Mouse (Mus musculus) limb, embryonic 14.5 days (tissue): ENCODE measurements around the gene Zfp410. TPM values are rescaled to one million over a fixed set of nuclear protein-coding genes. Genes with fewer than 3 reads are reported as not detected.

Experiments
- ATAC-seq: fragments of 200-750 bp; cut with Nextera tagmentation; 2 replicates; pipeline ENCODE4 v1.8.0; 2017; ENCODE audit warnings: low read depth, moderate number of reproducible peaks, moderate TSS enrichment; ENCODE audit not compliant: low FRiP score
- DNase-seq: peaks from one replicate; pipeline ENCODE4 v3.0.0-alpha.2; 2015; ENCODE audit warnings: low spot score
- H3K27ac ChIP-seq: fragments of 300-500 bp; sonication (generic); replicated peaks from 2 replicates; pipeline ENCODE4 v1.5.1; 2014; ENCODE audit warnings: low read depth, mild to moderate bottlenecking, low read length, moderate library complexity, mixed read lengths
- H3K27me3 ChIP-seq: fragments of 300-500 bp; sonication (generic); 2 replicates; pipeline ENCODE4 v1.6.1; 2014; ENCODE audit warnings: low read length, mixed read lengths; ENCODE audit not compliant: control insufficient read depth, insufficient read depth
- H3K36me3 ChIP-seq: fragments of 300-500 bp; sonication (generic); 2 replicates; pipeline ENCODE4 v1.6.1; 2014; ENCODE audit warnings: mild to moderate bottlenecking, low read length, moderate library complexity, mixed read lengths; ENCODE audit not compliant: control insufficient read depth, insufficient read depth
- H3K4me1 ChIP-seq: fragments of 300-500 bp; sonication (generic); 2 replicates; pipeline ENCODE4 v1.6.1; 2014; ENCODE audit warnings: antibody characterized with exemption, low read length, mixed read lengths; ENCODE audit not compliant: control insufficient read depth, insufficient read depth
- H3K4me2 ChIP-seq: fragments of 300-500 bp; sonication (generic); replicated peaks from 2 replicates; pipeline ENCODE4 v1.6.1; 2014; ENCODE audit warnings: low read depth, mild to moderate bottlenecking, low read length, moderate library complexity; ENCODE audit not compliant: severe bottlenecking
- H3K4me3 ChIP-seq: fragments of 300-500 bp; sonication (generic); replicated peaks from 2 replicates; pipeline ENCODE4 v1.5.1; 2014; ENCODE audit warnings: low read length
- H3K9ac ChIP-seq: fragments of 300-500 bp; sonication (generic); 2 replicates; pipeline ENCODE4 v1.6.1; 2014; ENCODE audit warnings: mild to moderate bottlenecking, low read depth, low read length, moderate library complexity; ENCODE audit not compliant: severe bottlenecking
- H3K9me3 ChIP-seq: fragments of 300-500 bp; sonication (generic); 2 replicates; pipeline ENCODE4 v1.6.1; 2016; ENCODE audit warnings: low read length; ENCODE audit not compliant: control insufficient read depth
- POLR2A ChIP-seq: fragments of 200-500 bp; IDR thresholded peaks from 2 replicates; pipeline ENCODE4 v1.8.0; 2012; ENCODE audit warnings: inconsistent platforms, mild to moderate bottlenecking, moderate library complexity, borderline replicate concordance; ENCODE audit not compliant: insufficient read depth, insufficient read length; ENCODE audit errors: extremely low read depth
- WGBS: fragments of 180-500 bp; shearing (Covaris S2); extraction: QIAGEN DNeasy Blood & Tissue Kit; methylation state at CpG from one replicate; pipeline ENCODE4 v1.1.7; 2014; 5-methylcytosine and 5-hydroxymethylcytosine counted together
- polyA plus RNA-seq, 2 experiments: library from polyadenylated mRNA; depleted of rRNA in 1 of 2; stranded (reverse) in 1 of 2; unstranded in 1 of 2; fragments of >200 nt; fragmentation: Nextera tagmentation in 1 of 2; extraction: Ambion mirVana in 1 of 2; gene quantifications; 2 replicates each; pipeline versions ENCODE4 v1.2.1 to v1.2.3; 2012 to 2014

Zfp410 gene
- polyA plus RNA-seq, 2 experiments: 67.3 to 81.7 TPM

DNA sequence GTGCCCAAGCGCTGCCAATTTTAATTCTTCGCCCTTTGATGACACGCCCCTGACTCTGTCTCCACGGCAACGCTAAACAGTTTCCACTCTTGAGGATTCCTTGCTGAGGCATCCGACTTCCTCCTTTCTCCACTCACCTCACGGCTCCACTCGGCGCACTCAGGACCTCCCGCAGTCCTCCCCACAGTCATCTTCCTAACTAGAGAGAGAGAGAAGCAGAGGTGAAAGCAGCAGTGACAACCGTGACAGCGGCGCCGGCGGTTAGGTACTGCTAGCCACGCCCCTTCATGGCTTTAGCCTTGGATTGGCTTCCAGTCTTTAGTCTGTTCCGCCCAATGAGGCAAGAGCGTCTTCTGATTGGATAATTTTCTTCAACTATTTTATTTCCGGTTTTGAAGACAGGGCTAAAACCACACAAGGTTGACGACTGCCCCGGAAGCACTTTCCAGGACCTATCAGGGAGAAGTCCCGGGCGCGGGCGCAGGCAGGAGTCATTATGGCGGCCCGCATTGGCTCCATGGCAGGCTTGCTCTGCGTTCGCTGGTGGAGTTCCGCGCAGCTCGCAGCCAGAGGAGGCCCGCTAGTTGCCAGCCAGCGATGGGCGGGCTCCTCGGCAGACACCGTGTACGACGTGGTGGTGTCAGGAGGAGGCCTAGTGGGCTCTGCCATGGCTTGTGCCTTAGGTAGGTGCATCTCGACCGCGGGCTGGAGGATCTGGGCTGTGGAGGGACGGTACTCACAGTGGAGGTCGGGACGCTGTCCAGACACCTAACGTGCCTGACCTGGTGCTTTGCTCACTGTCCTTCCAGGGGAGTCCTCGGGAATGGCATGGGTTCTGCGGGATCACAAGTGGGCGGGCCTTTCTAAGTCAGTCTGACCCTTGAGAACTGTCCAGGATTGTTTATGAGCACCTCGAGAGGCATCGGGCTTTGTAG, 45.2 kb downstream of the Zfp410 start, which contains the start of the genes Coq6 and Fam161b:
TSS of gene Coq6 (plus strand) at position 103 of the 935 bp plus-strand sequence.
TSS of gene Fam161b (minus strand) at position 279 of the 935 bp plus-strand sequence.
- peaks cover 9% of the 10 kb centered on the region for H3K4me1 ChIP-seq
- no peaks in the 10 kb centered on the region for H3K9me3 ChIP-seq
- H3K36me3 ChIP-seq: peaks cover 4% of the 10 kb centered on the region
- no peaks in the 10 kb centered on the region for H3K27me3 ChIP-seq
- ATAC-seq (peak; percentile 100), DNase-seq (peak; percentile 99)
- H3K9ac ChIP-seq: peak within 1 kb of the TSS; percentile 80
- H3K4me2 ChIP-seq: peak within 1 kb of the TSS; percentile 71
- WGBS: 1% methylated on average over 51 of the region's 51 CpGs
- peak; percentile 68; the same call in 1 of the 2 replicates for TF ChIP-seq POLR2A
- H3K4me3 ChIP-seq: peak within 1 kb of the TSS; percentile 91
- no peak within 1 kb of the TSS for H3K27ac ChIP-seq

DNA sequence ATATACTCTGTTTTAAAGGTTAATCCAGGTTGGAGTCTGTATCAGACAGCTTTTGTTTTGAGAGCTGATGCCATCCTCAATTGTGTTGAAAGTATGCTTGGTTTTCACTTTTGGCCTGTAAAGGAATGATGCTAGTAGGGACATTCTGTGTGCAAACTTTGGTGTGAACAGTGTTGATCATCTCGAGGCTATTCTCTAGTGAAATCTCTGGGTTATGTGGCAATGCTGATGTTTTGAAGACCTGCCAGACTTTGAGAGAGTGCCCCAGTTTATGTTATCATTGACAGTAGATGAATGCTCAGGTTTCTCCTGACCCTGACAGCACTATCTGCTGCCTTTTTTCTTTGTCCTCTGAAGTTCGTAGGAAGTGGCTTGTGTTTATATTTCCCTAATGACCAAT, 46.2 kb downstream of the Zfp410 start:
- no peaks in the 10 kb centered on the region for H3K9me3 ChIP-seq
- 44% methylated on average over 2 of the region's 2 CpGs for WGBS
- H3K36me3 ChIP-seq: peaks cover 9% of the 10 kb centered on the region
- no peak overlapping the region for H3K27ac ChIP-seq
- ATAC-seq: no peak
- no peak for DNase-seq
- no peak for TF ChIP-seq POLR2A
- peaks cover 9% of the 10 kb centered on the region for H3K4me1 ChIP-seq
- H3K4me2 ChIP-seq: peak overlapping the region; percentile 71
- no peak overlapping the region for H3K9ac ChIP-seq
- H3K27me3 ChIP-seq: no peaks in the 10 kb centered on the region
- peak overlapping the region; percentile 91 for H3K4me3 ChIP-seq

DNA sequence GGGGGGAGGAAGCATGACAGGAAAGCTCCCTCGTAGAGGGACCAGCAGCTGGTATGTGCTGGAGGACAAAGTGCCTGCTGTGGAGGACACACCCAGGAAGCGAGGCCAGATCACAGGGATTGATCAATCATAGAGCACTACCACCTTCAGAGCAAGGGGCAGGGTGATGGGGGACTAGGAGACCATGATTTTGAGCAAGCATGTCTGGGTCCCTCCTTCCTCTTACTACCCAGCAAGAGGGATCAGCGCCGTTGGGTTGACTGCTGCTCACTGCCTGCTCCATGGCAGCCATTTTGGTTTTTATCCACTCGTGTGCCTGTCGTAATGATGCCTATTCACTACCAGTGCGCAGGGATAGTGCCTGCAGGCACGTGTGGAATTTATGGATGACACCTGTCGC, 47.6 kb downstream of the Zfp410 start:
- Histone ChIP-seq H3K4me1 (peaks cover 9% of the 10 kb centered on the region), H3K27ac (no peak overlapping the region), H3K4me3 (no peak overlapping the region), H3K27me3 (no peaks in the 10 kb centered on the region), H3K4me2 (no peak overlapping the region), H3K9ac (no peak overlapping the region), H3K36me3 (peaks cover 24% of the 10 kb centered on the region), H3K9me3 (no peaks in the 10 kb centered on the region)
- ATAC-seq (no peak), DNase-seq (no peak)
- no peak for TF ChIP-seq POLR2A
- 81% methylated on average over 9 of the region's 9 CpGs for WGBS

DNA sequence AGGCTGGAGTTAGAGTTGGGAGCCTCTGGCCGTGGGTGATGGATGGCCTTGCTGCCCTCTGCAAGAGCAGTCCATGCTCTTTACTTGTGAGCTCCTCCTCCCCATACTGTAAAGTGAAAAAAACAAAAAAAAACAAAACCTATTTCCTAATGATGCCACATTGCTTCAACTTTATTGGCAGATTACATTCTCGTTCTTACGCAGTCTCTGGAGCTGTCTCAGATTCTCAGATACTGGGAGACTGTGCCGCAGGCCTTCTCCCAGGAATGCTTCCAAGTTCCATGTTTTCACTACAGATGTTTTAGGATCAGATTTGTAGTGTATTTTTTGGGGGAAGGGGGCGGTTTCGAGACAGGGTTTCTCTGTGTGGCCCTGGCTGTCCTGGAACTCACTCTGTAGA, 48.5 kb downstream of the Zfp410 start:
- Histone ChIP-seq H3K36me3 (peaks cover 32% of the 10 kb centered on the region), H3K4me3 (no peak overlapping the region), H3K27me3 (no peaks in the 10 kb centered on the region), H3K27ac (no peak overlapping the region), H3K9me3 (no peaks in the 10 kb centered on the region), H3K4me1 (peaks cover 9% of the 10 kb centered on the region), H3K4me2 (no peak overlapping the region), H3K9ac (no peak overlapping the region)
- 93% methylated on average over 6 of the region's 6 CpGs for WGBS
- DNase-seq (no peak), ATAC-seq (no peak)
- TF ChIP-seq POLR2A: no peak

DNA sequence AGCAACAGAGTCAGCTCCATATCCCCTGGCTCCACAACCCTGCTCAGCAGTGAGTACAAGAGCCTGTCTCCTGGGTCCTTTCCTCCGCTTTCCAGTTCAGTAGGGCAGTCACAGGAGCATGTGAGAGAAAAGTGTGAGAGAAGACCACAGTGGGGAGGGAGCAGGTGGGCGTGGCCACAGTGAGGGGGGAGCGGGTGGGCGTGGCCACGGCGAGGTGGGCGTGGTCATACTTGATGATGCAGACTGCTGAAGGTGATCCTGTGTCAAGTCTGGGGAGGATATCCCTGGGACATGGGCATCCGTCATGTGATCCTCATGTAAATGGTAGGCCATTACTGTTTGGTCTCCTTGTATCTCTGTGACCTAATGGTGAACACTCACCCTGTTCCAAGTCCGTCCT, 50.3 kb downstream of the Zfp410 start:
- DNase-seq (no peak), ATAC-seq (no peak)
- 59% methylated on average over 9 of the region's 9 CpGs for WGBS
- Histone ChIP-seq H3K27me3 (no peaks in the 10 kb centered on the region), H3K4me2 (no peak overlapping the region), H3K4me1 (peaks cover 9% of the 10 kb centered on the region), H3K9me3 (no peaks in the 10 kb centered on the region), H3K4me3 (no peak overlapping the region), H3K9ac (no peak overlapping the region), H3K27ac (no peak overlapping the region), H3K36me3 (peaks cover 50% of the 10 kb centered on the region)
- no peak for TF ChIP-seq POLR2A
